Comparison of ENCODE assay signal across 9 mouse cellular contexts in the genomic region with DNA sequence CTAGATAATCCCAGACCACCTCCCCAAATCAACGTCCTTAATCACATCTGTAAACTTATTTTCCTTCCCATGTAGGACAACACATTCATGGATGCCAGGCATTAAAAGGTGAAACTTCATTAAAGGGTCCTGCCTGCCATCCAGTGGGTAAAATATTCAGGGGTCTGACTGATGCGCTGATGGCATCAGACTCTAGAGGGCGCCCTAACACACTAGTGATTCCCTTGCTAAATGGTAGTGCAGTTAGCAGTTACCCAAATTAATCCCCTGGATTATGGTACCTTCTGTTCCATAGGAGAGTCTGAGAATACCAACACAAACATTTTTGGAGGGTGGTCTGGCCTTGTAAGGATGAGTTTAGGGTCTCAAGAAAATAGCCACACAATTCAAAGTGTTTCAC.
A peak's percentile ranks its signal among the peaks of the same experiment; 100 is the strongest.
DNase-seq lines count a peak whose midpoint lies in the region; ATAC-seq lines count a peak whose summit lies in the region.
"Had no signal": no experiment of that assay in that cellular context is flagged by ENCODE, and none has a peak within 500 bp of the region (broad histone marks: within the 10 kb centered on the region; RNA-seq: fewer than 3 reads in every experiment).

No protein-coding gene starts in this region.

- H3K4me3 ChIP-seq in intestine, embryonic 14.5 days (ENCODE audit: low read depth, low read length), result no peak overlapping the region
- no peak overlapping the region for H3K4me3 ChIP-seq in intestine, embryonic 16.5 days (ENCODE audit: low read length)
- H3K4me3 ChIP-seq: neural tube, embryonic 13.5 days had no signal

- no peaks in the 10 kb centered on the region for H3K9me3 ChIP-seq in intestine, embryonic 14.5 days (ENCODE audit: control insufficient read depth, low read length)
- no peaks in the 10 kb centered on the region for H3K9me3 ChIP-seq in intestine, embryonic 16.5 days (ENCODE audit: control insufficient read depth, low read length)
- H3K9me3 ChIP-seq: neural tube, embryonic 13.5 days had no signal

- DNase-seq in intestine, embryonic 14.5 days (ENCODE audit: low spot score), result peak; percentile 56
- DNase-seq in A20 (ENCODE audit: low read depth, low spot score), result peak; percentile 1
- peak; percentile 38 for DNase-seq in WW6 (ENCODE audit: low read depth, low spot score)
- DNase-seq in embryo, embryonic 11 days, result peak; percentile 66
- DNase-seq in kidney, postnatal 4 days, result peak; percentile 62 to 67
- peak; percentile 53 for DNase-seq in retina, postnatal 1 day
- no peak for DNase-seq in adipocyte (ENCODE audit: low spot score)

- WGBS in intestine, embryonic 14.5 days, result 4% methylated on average over 3 of the region's 3 CpGs
- 8% methylated on average over 3 of the region's 3 CpGs for WGBS in intestine, embryonic 16.5 days

- no peaks in the 10 kb centered on the region for H3K27me3 ChIP-seq in intestine, embryonic 14.5 days (replicated peaks; ENCODE audit: control insufficient read depth, insufficient read depth, low read length)
- H3K27me3 ChIP-seq in intestine, embryonic 16.5 days (replicated peaks; ENCODE audit: control insufficient read depth, insufficient read depth, low read length), result no peaks in the 10 kb centered on the region
- H3K27me3 ChIP-seq: neural tube, embryonic 13.5 days had no signal

- H3K36me3 ChIP-seq in intestine, embryonic 14.5 days (ENCODE audit: control insufficient read depth, insufficient read depth, low read length), result no peaks in the 10 kb centered on the region
- H3K36me3 ChIP-seq in intestine, embryonic 16.5 days (ENCODE audit: control insufficient read depth, insufficient read depth, low read length), result no peaks in the 10 kb centered on the region
- H3K36me3 ChIP-seq: neural tube, embryonic 13.5 days had no signal

- no peak overlapping the region for H3K27ac ChIP-seq in intestine, embryonic 14.5 days (ENCODE audit: low read depth)
- H3K27ac ChIP-seq in intestine, embryonic 16.5 days (ENCODE audit: low read length), result no peak overlapping the region
- H3K27ac ChIP-seq: neural tube, embryonic 13.5 days had no signal

- no peak overlapping the region for H3K9ac ChIP-seq in intestine, embryonic 14.5 days (ENCODE audit: low read length)
- no peak overlapping the region for H3K9ac ChIP-seq in intestine, embryonic 16.5 days (ENCODE audit: low read depth, low read length)
- H3K9ac ChIP-seq: neural tube, embryonic 13.5 days had no signal

- H3K4me1 ChIP-seq in intestine, embryonic 14.5 days (replicated peaks; ENCODE audit: control insufficient read depth, insufficient read depth, low read length), result no peaks in the 10 kb centered on the region
- no peaks in the 10 kb centered on the region for H3K4me1 ChIP-seq in intestine, embryonic 16.5 days (ENCODE audit: control insufficient read depth, insufficient read depth, low read length)

- H3K4me2 ChIP-seq in intestine, embryonic 14.5 days (ENCODE audit: low read length), result no peak overlapping the region
- no peak overlapping the region for H3K4me2 ChIP-seq in intestine, embryonic 16.5 days (ENCODE audit: low read depth, low read length)
- H3K4me2 ChIP-seq: neural tube, embryonic 13.5 days had no signal

- ATAC-seq in intestine, embryonic 14.5 days (replicated peaks; ENCODE audit: low FRiP score, low TSS enrichment, low read depth), result no peak
- no peak for ATAC-seq in intestine, embryonic 16.5 days
